Mouse (Mus musculus) cerebellum, adult 9-10 months (tissue): ENCODE results near the gene Agrn.

Source experiments
- DNase-seq: peaks from one replicate; pipeline ENCODE4 v3.0.0; 2022

Gene Agrn

DNA sequence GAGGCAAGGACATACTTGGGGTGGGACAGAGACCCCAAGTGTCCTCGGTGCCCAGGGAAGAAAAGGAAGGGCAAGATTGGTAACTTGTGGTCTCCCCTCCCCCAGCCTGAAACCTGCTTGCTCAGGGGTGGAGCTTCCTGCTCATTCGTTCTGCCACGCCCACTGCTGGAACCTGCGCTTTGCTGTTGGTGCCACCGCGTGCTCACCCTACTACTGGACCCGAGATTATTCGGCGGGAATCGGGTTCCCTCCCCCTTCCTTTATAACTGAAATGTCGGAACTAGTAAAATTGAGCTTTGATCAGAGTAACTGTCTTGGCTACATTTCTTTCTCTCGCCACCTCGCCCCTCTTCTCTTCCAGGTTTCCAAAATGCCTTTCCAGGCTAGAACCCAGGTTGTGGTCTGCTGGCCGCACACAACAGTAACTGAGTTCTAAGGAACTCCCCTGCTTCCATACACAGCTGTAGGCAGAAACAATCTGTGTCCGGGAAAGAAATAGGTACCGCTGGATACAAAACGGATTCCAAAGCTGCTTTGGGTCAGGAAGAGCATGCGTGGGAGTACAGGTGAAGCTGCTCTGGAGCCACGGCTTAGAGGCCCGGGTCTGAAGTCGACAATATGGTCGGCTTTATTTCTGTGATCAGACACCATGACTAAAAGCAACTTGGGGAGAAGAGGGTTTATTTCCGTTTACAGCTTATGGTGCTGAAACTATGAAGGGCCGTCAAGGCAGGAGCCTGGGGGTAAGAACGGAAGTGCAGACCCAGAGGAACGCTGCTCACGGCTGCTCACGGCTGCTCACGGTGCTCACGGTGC lies 60.8 kb downstream of the Agrn start:
- no peak for DNase-seq

DNA sequence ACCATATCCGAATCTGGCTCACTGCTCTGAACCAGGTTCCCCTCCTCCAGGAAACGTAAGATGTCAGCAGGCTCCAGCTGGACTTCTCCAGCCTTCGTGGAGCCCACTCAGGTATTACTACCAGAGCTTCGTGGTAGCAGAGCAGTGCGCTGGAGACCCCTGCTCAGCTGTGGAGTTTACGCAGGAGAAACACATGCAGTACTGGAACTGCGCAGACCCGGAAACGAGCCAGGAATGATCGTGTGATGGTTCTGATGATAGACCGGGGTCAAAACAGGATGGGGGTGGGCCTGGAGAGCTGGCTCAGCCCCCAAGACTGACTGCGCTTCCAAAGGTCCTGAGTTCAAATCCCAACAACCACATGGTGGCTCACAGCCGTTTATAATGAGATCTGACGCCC lies 61.5 kb downstream of the Agrn start:
- DNase-seq = no peak

DNA sequence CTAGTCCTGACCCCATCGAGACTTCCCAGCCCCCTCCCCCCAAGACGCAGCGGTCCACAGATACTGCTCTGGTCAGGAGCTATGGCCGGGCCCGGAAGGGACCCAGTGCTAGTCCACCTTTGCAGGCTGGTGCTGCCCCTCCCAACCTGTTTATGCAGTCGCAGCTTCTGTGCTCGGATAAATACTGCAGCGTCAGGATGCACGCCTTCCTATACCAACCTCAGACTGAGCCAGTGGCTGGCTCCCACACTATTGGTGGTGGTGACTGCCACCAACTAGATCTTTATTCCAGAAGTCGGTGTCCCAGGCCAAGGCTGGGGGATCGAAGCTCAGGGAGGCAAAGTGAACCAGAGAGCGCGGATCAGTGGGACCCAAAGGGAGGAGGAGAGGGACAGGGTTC lies 62.2 kb downstream of the Agrn start:
- no peak for DNase-seq

DNA sequence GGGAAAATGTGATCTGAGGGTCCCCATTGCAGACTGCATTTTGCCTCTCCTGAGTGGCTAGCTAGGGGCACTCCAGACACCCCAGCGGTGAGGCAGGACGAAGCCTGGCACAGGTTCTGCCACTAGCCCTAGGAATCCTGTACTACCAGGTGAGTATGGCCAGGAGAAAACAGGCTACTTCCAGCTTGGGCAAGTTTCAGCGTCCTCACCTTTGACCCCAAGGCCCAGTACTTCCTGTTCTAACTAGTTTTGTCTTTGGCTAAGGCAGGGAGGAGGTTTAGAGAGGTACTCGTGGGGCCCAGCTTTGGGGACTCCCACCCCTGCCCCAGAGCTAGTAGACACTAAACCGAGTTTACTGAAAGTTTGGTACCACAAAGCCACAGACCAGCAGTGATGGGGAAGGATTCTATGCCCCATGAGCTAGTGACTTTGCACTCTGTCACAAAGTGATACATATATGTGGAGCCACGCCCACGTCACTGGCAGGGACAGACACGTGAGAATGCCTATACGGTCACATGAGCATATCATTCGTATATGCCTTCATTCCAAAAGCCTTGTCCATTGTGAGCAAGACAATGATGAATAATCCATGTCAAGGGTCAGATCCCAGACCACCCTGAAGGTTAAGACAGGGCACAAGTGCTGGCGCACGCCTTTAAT lies 63.2 kb downstream of the Agrn start:
- DNase-seq = no peak

DNA sequence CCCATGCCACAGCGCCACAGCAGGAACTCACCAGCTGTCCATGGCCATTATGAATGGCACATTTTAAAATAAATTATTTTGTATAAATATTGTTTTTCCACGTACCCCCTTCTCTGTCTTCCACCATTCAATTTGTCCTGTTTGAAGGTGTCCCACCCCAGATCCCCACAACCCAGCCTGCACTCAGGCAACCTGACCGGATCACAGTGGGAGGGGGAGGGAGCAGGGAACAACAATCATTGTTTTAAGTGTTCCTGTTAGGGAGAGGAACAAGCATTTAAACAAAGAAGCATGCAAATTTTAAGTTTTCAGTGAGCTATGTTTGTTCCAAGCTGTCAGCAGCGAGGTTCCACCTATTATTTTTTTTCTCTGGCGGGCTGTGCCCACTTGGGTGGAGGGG lies 64.0 kb downstream of the Agrn start:
- no peak for DNase-seq

DNA sequence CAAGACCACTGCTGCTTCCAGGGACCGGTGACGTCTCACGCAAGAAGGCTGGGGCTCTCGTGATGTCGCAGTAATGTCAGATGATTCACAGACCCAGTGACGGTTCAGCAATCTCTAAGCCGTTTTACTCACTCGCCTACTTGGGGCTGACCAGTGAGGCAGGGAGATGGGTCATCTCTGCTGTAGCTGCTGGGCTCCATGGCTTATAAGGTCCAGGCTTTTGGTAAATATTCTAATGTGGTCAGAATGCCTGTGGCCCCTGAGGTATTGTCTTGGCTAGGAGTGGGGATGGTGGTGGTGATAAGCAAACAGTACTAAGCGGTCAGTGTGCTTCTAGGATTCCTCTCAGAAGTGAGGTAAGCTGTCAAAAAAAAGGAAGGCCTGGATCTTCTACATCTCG lies 66.3 kb downstream of the Agrn start:
- no peak for DNase-seq

DNA sequence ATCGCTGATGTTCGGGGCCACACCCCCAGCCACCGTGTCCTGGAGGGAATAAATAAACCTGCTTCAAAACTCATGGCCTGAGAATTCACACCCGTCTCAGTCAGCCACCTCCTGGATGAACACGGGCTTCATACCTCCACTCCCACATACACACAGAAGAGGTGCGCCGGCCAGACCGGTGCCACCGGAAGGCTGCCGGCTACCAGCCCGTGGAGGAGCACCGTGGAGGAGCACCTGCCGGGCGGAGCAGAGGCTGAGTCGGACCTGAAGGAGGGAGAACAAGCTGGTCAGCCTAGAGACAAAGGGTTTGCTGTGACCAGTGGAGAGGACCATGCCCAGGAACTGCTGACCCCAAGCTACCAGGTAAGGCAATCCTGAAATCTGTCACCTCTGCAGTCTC lies 66.9 kb downstream of the Agrn start, which contains the start of gene Rnf223:
TSS of gene Rnf223 (plus strand) at position 78 of the 400 bp plus-strand sequence.
- DNase-seq = no peak

DNA sequence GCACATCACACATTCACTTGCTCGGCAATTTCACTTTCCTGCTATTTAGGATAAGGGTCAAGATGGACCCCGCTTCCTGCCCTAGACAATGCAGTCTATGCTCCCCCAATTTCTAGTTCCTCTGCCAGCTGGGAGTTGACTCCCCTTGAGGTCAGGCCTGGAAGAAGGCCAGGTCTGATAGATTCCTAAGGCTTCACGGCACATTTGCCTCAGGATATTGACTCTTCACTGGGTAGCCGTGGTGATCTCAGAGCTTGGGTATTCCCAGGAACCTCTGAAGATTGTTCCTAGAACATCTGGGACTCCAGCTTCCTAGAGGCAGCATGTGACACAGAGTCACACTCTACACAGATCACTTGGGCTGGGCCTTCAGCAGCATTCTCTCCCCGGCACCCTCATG lies 68.5 kb downstream of the Agrn start:
- DNase-seq = no peak

DNA sequence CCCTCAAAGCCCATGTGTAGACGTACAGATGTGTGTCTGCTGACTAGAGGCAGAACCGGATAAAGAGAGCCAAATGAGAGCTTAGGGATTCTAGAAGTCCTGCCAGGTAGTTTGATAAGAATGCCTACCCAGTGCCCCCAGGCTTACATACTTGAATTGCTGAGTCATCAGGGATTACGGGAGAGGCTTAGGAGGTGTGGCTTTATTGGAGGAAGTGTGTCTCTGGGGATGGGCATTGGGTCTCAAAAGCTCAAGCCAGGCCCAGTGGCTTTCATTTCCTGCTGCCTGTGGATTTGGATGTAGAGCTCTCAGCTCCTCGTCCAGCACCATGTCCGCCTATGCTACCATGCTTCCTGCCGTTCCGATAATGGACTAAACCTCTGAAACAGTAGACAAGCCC lies 70.4 kb downstream of the Agrn start:
- no peak for DNase-seq

DNA sequence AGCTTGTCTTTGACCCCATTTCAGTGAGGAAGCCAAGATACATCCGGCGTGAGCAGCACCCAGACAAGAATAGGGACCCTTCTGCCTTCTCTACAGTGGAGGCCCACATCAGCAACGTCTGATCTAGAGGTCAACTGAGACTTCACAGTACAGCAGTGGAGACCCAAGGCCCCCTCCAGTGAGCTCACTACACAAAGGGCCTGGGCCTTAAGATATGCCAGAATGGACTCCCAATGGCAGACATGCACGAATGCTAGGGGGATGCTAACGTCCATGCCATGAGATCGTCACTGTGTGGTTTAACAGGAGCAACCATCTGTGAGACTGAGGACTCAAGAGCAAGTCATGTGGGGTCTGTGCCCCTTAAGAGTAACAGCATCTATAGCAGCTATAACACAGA lies 71.9 kb downstream of the Agrn start:
- DNase-seq = no peak

DNA sequence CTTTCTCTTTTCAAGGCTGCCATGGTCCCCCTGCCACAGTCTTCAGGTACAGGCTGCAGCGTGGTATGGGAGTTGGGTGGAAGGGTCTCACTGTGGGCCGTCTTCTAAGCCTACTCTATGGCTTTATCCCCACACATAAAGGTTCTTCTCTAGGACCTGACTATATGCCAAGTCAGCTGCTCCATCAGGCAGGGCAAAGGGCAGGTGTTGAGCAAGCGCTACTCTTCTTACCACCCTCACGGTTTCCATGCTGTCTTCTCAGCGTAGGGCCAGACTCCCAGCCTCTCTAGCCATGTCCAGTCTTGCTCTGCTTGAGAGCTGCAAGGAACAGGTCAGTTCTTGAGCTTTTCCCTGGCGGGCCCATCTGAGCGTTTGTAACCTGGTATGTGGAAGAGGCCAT lies 73.2 kb downstream of the Agrn start:
- DNase-seq = no peak
